In genomic region chr9:61673575-61674203, GRCm38 (mm10) we compare ENCODE assay signal across 12 mouse cellular contexts.
A peak's percentile ranks its signal among the peaks of the same experiment; 100 is the strongest.
DNase-seq lines count a peak whose midpoint lies in the region; ATAC-seq lines count a peak whose summit lies in the region.
"Had no signal": no experiment of that assay in that cellular context is flagged by ENCODE, and none has a peak within 500 bp of the region (broad histone marks: within the 10 kb centered on the region; RNA-seq: fewer than 3 reads in every experiment).

No protein-coding gene starts in this region.

- no peaks in the 10 kb centered on the region for H3K9me3 ChIP-seq in embryonic facial prominence, embryonic 11.5 days (replicated peaks; ENCODE audit: control insufficient read depth, low read length)
- peaks cover 4% of the 10 kb centered on the region; the same call in 1 of the 2 replicates for H3K9me3 ChIP-seq in limb, embryonic 12.5 days

- ATAC-seq in embryonic facial prominence, embryonic 11.5 days (replicated peaks; ENCODE audit: insufficient number of reproducible peaks, low FRiP score, low TSS enrichment, low read depth) = peak; percentile 62; the same call in 1 of the 2 replicates
- peak; percentile 34; the same call in 1 of the 2 replicates for ATAC-seq in limb, embryonic 12.5 days (ENCODE audit: insufficient number of reproducible peaks, insufficient read depth, low FRiP score, low TSS enrichment, low read depth)
- ATAC-seq in erythroid progenitor cell, adult 5-6 weeks (replicated peaks; ENCODE audit: low FRiP score, poor library complexity, severe bottlenecking) = no peak
- no peak for ATAC-seq in cerebellum, adult (ENCODE audit: insufficient number of reproducible peaks, low FRiP score, low TSS enrichment)
- ATAC-seq: CD4-positive, CD25-positive, alpha-beta regulatory T cell, adult 4 months had no signal

- 21% methylated on average over 16 of the region's 16 CpGs for WGBS in embryonic facial prominence, embryonic 11.5 days
- 11% methylated on average over 16 of the region's 16 CpGs for WGBS in limb, embryonic 12.5 days

- H3K4me2 ChIP-seq in embryonic facial prominence, embryonic 11.5 days (ENCODE audit: low read depth, low read length) = no peak overlapping the region
- H3K4me2 ChIP-seq in limb, embryonic 12.5 days = 0 out of 2 replicates have a peak overlapping the region, but pooled peaks have one; percentile 11

- DNase-seq in embryo, embryonic 10.5 days (ENCODE audit: low spot score) = peak; percentile 72
- DNase-seq in embryonic facial prominence, embryonic 11.5 days (ENCODE audit: low spot score) = peak; percentile 86
- DNase-seq in kidney, adult 8-10 months = peak; percentile 45 to 61
- DNase-seq in lung, adult 18-20 months = no peak
- DNase-seq: cerebellum, postnatal 10 days; right cerebral cortex, postnatal 25 days; thymus, postnatal 4 days had no signal

- no peaks in the 10 kb centered on the region for H3K27me3 ChIP-seq in embryonic facial prominence, embryonic 11.5 days (ENCODE audit: control insufficient read depth, insufficient read depth, low read length)
- H3K27me3 ChIP-seq in limb, embryonic 12.5 days = no peaks in the 10 kb centered on the region

- peak overlapping the region; percentile 63 for H3K27ac ChIP-seq in embryonic facial prominence, embryonic 11.5 days (replicated peaks; ENCODE audit: low read depth, low read length)
- peak overlapping the region; percentile 89 for H3K27ac ChIP-seq in limb, embryonic 12.5 days
- H3K27ac ChIP-seq: macrophage had no signal

- H3K4me3 ChIP-seq in embryonic facial prominence, embryonic 11.5 days (ENCODE audit: low read depth, low read length) = no peak overlapping the region
- no peak overlapping the region for H3K4me3 ChIP-seq in limb, embryonic 12.5 days (replicated peaks)

- H3K9ac ChIP-seq in embryonic facial prominence, embryonic 11.5 days (replicated peaks; ENCODE audit: low read length) = 0 out of 2 replicates have a peak overlapping the region, but pooled peaks have one; percentile 15
- no peak overlapping the region for H3K9ac ChIP-seq in limb, embryonic 12.5 days (replicated peaks)

- peaks cover 6% of the 10 kb centered on the region for H3K4me1 ChIP-seq in embryonic facial prominence, embryonic 11.5 days (ENCODE audit: control insufficient read depth, insufficient read depth, low read length)
- peaks cover 32% of the 10 kb centered on the region for H3K4me1 ChIP-seq in limb, embryonic 12.5 days (replicated peaks)

- no peaks in the 10 kb centered on the region for H3K36me3 ChIP-seq in embryonic facial prominence, embryonic 11.5 days (replicated peaks; ENCODE audit: control insufficient read depth, insufficient read depth, low read depth, low read length)
- no peaks in the 10 kb centered on the region for H3K36me3 ChIP-seq in limb, embryonic 12.5 days

Comparison
In these comparisons a context has a peak if more than half of its experiments do, and no peak if none do; other contexts are left out.
1. DNase-seq: peak in embryo, embryonic 10.5 days (single experiment), embryonic facial prominence, embryonic 11.5 days (single experiment) and kidney, adult 8-10 months (2 of 2); none in lung, adult 18-20 months (0 of 2).
2. ATAC-seq: peak in embryonic facial prominence, embryonic 11.5 days (single experiment) and limb, embryonic 12.5 days (single experiment); none in erythroid progenitor cell, adult 5-6 weeks (single experiment) and cerebellum, adult (single experiment).